Mouse (Mus musculus) MEL (cell line): Measurements from ENCODE around the gene Arpp19.

Source experiments
- CTCF ChIP-seq, 3 experiments: IDR thresholded peaks in 2 of 3; conservative IDR thresholded peaks in 1 of 3; 2 replicates each; pipeline ENCODE4 v1.5.1; 2011 to 2012; ENCODE audit warnings: low read length in 3 of 3, low read depth in 2 of 3, mild to moderate bottlenecking in 2 of 3, improper control_type of control experiment in 1 of 3, inconsistent platforms in 1 of 3, mixed read lengths in 1 of 3, moderate library complexity in 1 of 3; ENCODE audit not compliant: control insufficient read depth in 1 of 3, insufficient read depth in 1 of 3, poor library complexity in 1 of 3, severe bottlenecking in 1 of 3
- MAX ChIP-seq: IDR thresholded peaks from 2 replicates; pipeline ENCODE4 v1.6.1; 2011; ENCODE audit warnings: low read length, improper control_type of control experiment
- MEF2A ChIP-seq: IDR thresholded peaks from 2 replicates; pipeline ENCODE4 v1.6.1; 2014; ENCODE audit warnings: low read depth, mild to moderate bottlenecking, inconsistent platforms, low read length, improper control_type of control experiment; ENCODE audit not compliant: poor library complexity, insufficient replicate concordance, severe bottlenecking; ENCODE audit errors: extremely low read depth
- MXI1 ChIP-seq: IDR thresholded peaks from 2 replicates; pipeline ENCODE4 v1.6.1; 2011; ENCODE audit warnings: mild to moderate bottlenecking, low read depth, low read length, improper control_type of control experiment
- POLR2A ChIP-seq, 2 experiments: IDR thresholded peaks; 2 replicates each; pipeline ENCODE4 v1.6.1; 2011 to 2012; ENCODE audit warnings: low read length in 2 of 2, mild to moderate bottlenecking in 2 of 2, control low read depth in 1 of 2, improper control_type of control experiment in 1 of 2, low read depth in 1 of 2, moderate library complexity in 1 of 2; ENCODE audit not compliant: control insufficient read depth in 1 of 2, insufficient read depth in 1 of 2, poor library complexity in 1 of 2
- POLR2AphosphoS2 ChIP-seq: IDR thresholded peaks from 2 replicates; pipeline ENCODE4 v1.6.1; 2011; ENCODE audit warnings: low read length, improper control_type of control experiment

GRCm38 (mm10) chr9:75035944-75036343 is 1.5 kb upstream of the Arpp19 start:
- TF ChIP-seq MXI1 (no peak), MEF2A (no peak), POLR2A (IDR thresholded peaks at IDR 0.05; ENCODE audit: control insufficient read depth in 1 of 2, insufficient read depth in 1 of 2, low read depth in 1 of 2, low read length in 2 of 2, poor library complexity in 1 of 2) (no peak), MAX (no peak), POLR2AphosphoS2 (no peak), CTCF (IDR thresholded peaks at IDR 0.05 in 2 of 3, conservative IDR thresholded peaks at IDR 0.05 in 1 of 3; ENCODE audit: control insufficient read depth in 1 of 3, insufficient read depth in 1 of 3, low read depth in 2 of 3, low read length in 3 of 3, poor library complexity in 1 of 3, severe bottlenecking in 1 of 3) (no peak)
